Mouse (Mus musculus) spleen, postnatal 4 days (tissue): ENCODE measurements around the gene Erc2.

ENCODE experiments used
- DNase-seq, 2 experiments: peaks; one replicate each; pipeline ENCODE4 v3.0.0; 2022; ENCODE audit warnings: low spot score in 2 of 2

Erc2 gene

DNA sequence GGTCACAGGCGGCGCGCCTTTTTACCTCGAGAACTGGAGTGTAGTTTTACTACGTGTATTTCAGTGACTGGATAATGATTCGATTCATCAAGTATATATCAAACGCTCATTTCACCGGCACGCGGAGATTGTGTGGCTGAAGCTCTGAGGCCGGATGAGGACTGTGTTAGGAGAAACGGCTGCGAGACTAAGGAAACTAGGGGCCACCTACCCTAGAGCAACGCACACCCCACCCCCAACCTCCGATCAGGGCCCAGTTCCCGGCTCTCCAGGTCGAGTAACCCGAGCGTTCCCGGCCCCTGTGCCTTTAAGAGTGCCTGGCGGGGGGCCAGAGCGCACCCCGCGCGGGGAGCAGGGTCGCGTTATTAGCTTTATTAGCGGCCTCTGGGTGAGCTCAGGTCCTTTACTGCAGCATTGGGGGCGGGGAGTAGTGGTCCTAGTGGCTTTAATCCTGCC lies 884.2 kb downstream of the Erc2 start:
- no peak for DNase-seq

DNA sequence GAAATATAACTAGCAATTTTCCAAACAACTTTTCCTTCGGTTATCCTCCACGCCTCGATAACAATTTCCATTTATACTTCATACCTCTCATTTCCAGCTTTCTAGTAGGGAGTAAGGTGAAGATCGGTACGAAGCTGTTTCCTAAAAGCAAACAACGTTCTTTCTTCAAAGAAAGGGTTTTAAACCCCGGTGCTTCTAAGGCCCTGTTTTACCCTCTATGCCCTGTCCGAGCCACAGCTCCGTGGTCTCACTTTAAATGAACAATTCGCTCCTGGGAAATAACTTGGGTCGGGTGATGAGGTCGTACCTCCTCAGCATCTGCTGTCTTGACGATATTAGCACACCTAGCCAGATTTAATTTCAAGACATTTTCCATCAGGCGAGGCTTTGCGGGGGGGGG lies 884.8 kb downstream of the Erc2 start:
- DNase-seq = no peak

DNA sequence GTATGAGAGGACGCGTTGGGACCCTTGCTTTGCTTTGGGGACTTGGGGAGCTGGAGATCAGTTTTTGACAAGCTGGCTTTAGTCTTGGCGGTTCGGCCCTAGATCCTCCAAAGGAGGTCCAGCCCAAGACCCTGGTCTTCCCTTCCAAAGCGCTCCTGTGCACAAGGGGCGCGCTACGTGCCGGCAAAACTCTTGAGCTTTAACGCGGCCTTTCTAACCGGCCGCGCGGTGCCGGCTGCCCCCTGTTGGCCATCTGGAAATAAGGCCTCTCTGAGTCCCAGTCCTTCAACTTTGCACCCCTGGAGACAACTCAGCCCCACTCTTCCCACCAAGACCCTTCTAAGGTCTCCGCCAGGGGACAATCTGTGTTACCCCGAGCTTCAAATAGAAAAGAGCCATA lies 885.2 kb downstream of the Erc2 start:
- DNase-seq = no peak

DNA sequence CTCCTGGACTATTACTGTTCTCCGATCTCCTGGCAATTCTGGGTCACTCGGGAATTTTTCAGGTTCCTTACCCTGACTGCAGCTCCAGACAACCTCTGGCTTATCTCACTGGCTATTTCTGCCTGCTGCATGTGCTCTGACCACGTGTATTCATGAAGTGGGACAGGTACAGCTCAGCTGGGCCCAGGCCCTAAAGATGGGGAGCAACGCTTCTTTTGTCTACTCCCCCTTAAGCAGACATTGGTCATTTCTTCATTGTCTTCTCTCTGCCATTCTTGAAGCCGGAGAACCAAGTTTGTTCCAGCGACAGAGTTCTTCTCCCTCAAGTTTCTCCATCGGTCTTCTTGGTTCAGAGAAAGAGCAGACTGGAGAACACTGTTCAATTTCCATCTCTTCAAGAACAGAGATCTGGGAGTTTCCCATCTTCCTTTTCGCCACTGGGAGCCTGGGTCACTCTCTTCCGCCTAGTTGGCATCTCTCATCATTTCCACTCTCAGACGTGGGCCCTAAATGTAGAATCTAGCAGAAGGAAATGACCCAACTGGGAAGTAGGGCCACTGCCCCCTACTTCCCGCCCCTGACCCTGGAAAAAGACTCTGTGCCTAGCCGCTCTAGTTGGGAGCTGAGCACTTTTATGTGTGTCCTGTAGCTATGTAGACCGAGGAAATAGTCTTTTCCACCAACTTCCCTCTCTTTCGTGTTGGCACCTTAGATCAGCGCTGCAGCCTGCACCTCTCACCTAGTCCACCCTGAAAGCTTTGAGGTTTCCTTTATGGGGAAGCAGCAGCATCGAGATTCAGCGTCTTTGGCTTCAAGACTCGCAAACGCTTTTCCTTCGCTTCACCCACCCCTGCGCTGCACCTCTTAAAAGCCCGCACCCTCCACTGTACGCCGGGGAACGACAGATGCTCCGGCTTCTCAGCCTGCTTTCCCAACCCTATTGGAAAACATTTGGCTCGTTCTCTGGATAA lies 886.3 kb downstream of the Erc2 start:
- DNase-seq = no peak

DNA sequence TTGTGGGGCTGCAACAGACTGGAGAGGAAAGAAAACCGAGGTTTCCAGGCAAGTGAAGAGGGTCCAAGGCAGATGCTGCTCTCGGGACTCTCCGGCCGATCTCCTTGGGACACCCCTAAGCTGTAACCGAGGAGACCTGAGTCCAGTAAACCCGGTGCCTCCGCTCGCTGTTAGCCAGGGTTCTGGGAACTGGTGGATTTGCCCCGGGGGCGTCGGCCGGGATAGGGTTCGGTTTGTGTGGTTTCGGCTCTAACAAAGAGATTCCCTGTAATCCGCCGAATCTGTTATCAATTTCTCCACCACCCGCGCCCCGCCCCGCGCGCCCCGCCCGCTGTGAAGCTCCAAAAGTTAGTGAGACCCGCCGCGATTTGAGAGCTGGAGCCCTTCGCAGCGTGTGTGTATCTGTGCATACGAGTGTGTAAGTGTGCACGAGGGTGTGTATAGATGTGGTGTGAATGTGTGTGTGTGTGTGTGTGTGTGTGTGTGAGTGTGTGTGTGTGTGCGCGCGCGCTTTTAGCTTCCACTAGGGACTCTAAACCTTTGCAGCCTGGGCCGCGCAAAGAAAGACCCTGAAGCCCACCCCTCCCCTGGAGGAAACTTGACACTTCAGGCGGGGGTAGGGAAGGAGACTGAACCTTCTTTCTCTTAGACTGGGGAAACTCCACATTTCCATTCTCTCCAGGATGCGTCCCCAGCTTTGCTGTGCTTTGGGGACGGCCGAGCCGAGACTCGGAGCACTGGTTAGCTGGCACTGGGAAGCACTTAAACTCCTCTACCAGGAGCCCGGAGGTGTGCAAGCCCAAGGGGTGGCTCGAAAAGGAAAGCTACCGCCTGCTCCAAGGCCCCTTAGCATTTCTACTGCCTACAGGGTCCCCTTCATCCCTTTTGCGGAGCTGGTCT lies 887.5 kb downstream of the Erc2 start:
- no peak for DNase-seq

DNA sequence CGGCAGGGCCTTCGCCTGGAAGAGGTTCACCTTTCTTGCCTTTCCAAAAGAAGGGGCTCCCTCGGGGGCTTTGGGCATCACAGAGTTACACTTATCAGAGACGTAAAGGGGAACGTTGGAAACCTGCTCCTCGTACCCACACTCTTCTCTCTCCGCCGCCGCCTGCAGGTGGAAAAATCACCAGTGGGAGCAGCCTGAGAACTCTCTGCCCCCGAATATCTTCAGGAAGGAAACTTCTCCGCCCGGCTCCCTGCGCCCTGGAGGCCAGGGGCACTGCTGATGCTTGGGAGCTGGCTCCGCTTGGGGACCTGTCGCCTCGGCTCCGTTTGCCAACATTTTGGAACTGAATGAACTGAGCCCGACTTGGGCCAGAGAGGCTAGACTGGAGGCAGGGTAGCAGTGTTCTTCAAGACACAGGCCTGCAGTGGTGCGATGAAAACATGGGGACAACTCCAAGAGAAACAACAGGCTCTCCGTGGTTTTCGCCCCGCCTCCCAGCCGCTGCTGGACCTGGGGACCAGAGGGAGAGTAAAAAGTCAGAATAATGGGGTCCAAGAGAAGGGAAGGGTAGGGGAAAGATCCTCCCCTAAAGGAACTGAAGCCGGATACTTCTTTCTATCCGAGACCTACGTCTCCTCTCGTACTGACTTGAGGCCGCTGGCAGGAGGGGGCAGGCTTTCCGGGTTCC lies 888.3 kb downstream of the Erc2 start:
- DNase-seq = no peak

DNA sequence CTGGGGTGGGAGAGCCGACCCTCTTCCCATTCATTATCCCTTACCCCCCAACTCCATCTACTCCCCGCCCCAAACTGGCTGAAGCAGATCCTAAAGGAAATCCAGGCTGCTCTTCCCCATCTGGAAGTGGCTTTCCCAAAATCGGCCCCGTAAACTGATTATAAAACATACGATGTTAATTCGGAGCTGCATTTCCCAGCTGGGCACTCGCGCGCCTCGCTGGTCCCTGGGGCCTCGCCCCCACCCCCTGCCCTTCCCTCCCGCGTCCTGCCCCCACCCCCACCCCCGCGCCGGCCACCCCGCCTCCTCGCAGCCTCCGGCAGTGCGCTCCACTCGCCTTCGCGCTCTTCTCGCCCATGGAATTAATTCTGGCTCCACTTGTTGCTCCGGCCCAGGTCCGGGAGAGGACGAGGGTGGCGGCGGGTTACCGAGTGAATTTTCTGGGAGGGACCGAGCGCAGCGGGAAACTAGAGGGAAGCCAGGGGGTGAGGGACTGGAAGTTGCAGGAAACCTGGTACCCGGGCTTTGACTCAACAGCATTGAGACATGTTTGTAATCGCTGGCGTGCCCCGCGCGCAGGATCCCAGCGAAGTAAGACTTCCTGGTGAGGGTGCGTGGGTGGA lies 888.9 kb downstream of the Erc2 start:
- DNase-seq = no peak

DNA sequence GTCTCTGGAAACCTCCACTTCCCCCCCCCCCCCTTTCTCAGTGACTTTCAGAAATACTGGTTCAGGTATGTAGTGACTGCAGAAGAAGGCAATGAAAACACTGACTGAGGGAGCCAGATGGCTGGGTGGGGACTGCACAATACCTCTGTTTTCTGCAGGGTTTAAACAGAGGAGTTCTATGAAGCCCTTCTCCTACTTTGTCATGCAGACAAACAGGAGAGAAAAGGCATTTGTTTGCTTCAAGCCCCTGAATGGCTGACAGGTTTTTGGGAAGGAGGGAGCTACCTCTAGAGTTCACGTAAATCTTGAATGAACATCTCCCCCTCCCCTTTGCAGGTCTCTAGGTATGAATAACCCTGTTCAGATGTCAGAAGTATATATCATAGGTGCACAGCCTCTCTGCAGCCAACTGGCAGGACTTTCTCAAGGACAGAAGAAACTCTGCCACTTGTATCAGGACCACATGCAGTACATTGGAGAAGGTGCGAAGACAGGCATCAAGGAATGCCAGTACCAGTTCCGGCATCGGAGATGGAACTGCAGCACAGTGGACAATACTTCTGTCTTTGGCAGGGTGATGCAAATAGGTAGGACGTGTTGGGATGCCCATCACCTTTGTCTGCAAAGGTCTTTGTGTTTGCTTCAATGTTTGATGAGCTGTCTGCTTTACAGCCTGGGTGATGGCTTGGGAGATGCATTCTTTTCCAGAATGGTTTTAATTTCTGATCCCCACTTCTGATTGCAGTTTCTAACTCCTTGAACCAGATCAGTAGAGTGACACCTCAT lies 890.8 kb downstream of the Erc2 start:
- no peak for DNase-seq

DNA sequence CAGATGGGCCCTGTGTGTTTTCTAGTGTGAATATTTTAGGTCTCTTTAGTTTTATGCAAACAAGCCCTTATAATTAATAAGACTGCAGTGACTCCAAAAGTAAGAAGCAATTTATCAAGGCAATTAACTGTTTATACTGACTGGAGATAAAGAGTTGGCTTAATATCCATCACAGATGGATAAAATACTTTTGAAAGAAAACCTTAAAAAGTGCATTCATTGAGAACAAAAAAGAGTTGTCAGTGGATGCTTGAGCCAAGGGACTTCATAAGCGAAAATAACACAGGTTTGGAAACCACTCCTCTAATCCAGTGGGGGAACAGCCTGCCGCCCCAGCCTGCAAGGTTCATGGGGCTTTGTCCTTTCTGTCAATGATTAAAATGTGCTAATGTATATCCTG lies 891.9 kb downstream of the Erc2 start:
- no peak for DNase-seq

DNA sequence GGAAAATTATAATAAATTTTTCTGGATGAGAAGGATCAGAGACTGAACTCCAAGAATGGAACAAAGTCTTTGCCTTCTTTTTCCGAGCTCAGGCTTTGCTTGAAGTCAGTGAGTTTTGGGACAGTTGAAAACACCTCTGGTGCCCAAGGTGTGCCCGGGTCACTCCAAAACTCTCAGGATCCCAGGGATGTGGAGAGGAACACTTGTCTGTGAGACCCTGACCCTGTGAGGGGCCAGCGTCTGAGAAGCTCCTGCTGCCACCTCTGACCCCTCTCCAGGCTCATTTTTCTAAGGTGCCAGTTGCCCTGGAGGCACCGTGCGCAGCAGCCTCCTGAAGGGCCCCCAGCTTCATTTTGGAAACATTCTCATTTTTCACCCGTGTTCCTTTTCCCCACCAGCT lies 893.1 kb downstream of the Erc2 start:
- no peak for DNase-seq

DNA sequence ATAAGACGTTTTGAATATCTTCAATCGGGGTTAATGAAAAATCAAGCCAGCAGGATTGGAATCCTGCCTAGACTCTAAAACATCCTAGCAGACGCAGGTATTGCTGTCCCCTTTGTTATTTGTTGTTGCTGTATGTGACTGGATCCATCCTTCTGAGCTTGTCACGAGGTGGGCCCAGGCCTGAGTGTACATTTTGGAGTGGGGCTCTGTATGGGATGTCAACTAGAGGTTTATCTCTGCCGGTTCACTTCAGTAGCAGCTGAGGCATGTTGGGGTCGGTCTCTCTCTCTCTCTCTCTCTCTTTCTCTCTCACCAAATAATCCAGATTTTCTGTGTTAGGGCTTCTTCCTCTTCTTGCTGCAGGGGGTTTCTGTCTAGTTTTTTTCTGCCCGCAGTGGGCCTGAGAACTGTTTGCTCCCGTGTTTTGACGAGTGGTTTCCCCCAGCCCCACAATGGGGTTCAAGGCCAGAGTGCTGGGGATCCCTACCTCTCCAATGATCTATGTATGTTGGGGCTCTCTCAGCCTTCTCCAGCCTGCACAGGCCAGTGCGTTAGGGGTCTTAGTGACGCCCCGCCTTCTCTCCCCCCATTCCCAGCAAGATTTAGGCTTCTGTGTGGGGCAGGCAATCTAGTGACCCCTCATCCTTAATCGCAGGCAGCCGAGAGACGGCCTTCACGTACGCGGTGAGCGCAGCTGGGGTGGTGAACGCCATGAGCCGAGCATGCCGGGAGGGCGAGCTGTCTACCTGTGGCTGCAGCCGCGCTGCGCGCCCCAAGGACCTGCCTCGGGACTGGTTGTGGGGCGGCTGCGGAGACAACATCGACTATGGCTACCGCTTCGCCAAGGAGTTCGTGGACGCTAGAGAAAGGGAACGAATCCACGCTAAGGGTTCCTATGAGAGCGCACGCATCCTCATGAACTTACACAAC lies 895.7 kb downstream of the Erc2 start:
- DNase-seq = no peak

DNA sequence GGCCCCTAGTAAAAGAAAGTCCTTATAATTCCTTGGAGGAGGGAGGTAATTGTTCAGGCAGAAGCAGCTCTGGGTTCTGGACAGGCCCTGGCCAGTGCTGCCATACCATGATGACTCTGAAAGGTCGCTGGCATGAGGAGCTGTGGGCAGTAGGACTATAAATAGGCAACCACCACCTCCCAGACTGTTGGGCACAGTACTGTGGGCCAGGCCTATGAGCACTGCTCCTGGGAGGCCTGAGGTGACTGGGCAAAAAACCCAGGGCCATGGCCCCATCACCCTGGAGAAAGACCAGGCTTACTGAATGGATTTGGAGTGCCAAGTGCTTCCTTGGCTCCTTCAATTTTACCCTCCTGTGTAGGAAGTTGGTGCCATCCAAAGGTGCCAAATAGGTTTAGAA lies 898.9 kb downstream of the Erc2 start:
- DNase-seq = no peak

DNA sequence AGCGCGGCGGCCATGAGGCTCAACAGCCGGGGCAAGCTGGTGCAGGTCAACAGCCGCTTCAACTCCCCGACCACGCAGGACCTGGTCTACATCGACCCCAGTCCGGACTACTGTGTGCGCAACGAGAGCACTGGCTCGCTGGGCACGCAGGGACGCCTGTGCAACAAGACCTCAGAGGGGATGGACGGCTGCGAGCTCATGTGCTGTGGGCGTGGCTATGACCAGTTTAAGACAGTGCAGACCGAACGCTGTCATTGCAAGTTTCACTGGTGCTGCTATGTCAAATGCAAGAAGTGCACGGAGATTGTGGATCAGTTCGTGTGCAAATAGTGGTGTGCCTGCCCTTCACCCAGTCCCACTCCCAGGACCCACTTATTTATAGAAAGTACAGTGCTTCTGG lies 900.4 kb downstream of the Erc2 start:
- no peak for DNase-seq

DNA sequence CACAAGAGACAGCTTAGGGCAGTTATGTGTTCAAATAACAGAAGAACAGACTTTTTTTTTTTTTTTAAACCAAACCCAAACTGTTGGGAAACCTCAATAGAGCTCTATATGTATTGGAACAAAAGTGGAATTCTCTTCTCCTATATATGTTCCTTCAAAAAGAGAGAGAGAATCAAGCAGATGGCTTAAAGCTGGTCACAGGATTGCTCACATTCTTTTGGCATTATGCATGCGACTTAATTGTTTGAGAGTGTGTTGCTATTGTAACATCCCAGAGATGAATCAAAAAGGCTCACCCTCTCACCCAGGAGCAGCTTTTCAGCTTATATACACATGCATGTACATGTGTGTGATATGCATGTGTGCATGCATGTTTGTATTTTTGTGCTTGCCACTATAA lies 903.3 kb downstream of the Erc2 start:
- no peak for DNase-seq
